Mouse (Mus musculus): ENCODE data around the gene Aacs.

Gene Aacs

DNA sequence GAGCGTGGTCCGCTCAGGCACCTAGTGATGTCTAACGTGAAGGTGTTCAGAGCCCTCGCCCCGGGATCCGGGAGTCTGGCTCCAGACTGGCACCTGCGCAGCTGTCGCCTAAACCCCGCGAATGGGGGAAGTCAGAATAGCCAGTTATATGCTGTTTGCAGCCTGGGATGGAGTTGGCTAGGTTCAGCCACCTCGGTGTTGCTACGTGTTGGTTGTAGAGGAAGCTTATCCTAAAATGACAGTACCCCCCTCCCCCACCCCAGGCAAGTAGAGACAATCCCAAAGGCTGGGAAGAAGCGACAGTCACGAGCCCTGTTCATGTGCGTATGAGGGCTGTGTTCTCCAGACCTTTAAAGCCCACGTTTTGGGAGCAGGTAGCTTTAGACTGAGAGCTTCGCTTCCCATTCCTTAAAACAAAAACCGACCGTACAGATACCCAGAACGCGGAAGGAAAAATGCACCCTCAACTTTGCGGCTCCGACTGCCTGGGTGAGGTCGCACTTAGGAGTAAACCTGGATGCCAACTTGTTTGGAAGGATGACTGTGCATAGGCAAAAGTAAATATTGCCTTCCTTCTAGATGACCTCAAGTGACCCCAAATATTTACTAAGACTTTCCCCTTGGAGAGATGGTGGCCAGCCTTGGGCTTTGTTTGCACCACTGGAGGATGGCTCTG lies 57.7 kb downstream of the Aacs start:
- no peak for DNase-seq (ENCODE audit: extremely low spot score)

DNA sequence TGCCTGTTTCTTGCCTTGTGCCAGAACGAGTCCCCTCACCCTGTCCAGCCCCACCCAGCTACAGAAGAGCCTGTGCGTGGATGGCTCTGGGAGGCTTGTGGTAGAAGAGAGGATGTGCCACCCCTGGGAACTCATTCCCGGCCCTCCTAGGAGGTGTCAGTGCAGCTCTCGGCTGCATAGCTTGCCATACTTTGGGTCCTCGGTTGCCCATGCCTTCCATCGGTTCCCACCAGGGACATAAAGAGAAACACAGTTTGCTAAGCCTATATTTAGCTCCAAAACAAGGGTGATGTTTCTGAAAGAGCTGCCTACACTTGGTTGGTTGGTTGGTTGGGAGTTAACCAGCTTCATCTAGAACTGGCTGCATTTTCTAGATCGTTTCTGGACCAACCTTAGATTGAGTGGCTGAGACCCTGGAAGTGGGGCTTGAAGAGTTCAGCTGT lies 58.6 kb downstream of the Aacs start:
- DNase-seq (ENCODE audit: extremely low spot score) = no peak

DNA sequence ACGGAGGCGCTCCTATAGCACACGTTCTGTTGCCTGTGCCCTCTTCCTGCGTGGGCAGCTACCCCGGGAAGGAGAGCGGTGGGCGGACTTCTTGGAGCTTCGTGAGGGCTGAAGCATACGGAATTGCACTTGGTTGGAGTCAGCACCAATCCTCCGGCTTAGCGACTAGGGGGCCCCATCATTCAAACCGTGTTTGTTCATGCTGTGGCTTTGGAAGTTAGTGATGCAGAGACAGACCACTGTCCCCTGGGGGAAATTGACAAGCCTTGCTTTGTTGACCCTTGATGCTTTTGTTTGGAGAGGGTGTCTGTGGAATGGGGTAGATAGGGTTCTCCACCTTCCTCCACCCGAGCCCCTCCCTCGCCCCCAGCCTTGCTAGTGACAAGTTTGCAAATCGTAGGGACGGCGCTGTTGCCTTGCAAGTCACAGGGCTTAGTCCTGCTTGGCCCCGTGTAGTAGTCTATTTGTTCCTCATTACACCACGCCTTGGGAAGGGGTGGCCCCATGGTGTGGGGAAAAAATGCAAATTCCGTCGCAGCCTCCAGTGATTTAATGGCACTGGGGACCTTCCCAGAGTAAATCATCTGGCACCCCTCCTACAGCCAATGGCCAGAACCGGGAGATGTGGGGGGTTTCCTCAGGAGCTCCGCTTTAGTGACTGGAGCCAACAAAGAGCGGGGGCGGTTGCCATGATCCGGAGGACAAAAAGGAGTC lies 59.2 kb downstream of the Aacs start:
- peak; percentile 54 for DNase-seq (ENCODE audit: extremely low spot score)

DNA sequence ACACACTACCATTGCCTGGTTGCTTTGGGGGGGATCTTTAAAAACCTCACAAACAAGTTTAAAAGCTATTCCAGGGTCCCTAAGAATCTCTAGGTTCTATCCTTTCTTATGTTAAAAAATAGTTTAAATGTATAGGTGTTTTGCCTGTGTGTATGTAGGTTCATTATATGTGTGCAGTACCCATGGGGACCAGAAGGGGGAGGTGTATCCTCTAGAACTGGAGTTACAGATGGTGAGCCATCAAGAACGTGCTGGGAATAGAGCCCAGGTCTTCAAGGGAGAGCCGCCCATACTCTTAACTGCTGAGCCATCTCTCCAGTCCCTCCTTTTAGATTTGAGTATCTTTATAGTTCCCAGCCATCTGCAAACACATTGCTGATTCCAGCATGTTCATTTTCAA lies 69.5 kb downstream of the Aacs start:
- no peak for DNase-seq (ENCODE audit: extremely low spot score)

DNA sequence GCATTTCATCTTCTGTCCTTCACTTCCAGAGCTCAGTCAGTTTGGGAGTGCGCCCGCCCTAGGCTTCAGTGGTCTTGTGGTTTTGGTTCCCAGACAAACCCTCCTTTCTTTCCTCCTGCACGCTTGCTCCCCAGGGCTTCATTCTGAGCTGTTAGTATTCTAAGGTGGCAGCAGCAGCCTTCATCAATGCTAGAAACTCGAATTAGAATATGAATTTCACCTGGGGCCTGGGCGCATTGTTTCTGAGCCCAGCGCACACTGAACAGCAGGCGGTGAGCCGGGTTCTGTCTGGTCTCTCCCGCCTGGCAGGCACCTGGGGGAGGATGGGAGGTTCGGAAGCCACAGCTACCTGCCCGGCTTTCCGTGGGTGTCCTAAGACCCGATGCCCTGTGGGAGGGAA lies 70.7 kb downstream of the Aacs start:
- DNase-seq (ENCODE audit: extremely low spot score) = no peak

DNA sequence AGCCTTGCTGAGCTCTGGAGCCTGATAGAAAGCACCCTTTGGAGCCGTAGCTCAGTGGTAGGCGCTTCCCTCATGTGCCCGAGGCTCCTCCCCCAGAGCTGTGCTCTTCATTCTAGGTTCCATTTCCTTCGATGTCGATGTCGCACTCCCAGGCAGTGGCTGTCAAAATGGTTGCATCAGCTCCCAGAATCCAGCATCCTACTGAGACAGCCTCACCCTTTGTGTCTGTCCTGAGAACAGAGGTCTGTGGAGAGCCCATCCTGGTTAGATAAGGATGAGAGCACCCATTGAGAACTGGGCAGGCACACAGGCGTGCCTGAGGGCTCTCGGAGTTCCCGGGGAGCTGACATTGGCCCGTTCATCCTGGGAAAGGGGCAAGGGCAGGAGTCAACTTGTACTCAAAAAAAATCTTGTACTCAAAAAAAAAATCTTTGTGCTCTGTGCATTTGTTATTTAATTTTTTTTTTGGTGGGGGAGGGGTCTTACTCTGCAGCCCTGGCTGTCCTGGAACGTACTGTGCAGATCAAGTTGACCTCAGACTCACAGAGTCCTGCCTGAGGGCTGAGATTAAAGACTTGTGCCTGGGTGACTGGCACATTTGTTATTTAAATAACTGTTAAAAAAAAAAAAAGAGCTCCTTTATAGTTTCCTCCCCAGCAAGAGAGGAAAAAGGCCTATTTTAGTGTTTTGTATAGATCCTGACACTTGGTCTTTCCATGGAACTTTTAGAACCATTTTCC lies 74.3 kb downstream of the Aacs start:
- peak; percentile 28 for DNase-seq (ENCODE audit: extremely low spot score)

DNA sequence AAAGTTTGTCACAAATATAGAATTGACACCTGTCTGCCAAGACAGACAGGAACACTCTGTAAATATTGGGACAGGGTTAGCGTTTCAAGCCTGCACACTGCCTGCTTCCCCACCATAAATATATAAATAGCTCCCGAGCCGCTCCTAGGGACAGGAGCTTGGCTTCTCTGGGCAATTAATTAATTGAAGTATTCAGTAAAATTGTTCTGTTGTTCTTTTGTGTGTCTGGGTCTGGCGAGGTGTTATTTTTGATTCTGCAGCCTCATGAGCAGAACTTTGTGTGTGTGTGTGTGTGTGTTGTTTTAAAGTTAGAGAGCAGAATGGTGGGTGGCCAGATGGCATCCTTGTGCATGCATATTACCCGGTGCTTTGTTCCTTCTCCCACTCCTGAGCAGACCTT lies 80.1 kb downstream of the Aacs start:
- no peak for DNase-seq (ENCODE audit: extremely low spot score)

DNA sequence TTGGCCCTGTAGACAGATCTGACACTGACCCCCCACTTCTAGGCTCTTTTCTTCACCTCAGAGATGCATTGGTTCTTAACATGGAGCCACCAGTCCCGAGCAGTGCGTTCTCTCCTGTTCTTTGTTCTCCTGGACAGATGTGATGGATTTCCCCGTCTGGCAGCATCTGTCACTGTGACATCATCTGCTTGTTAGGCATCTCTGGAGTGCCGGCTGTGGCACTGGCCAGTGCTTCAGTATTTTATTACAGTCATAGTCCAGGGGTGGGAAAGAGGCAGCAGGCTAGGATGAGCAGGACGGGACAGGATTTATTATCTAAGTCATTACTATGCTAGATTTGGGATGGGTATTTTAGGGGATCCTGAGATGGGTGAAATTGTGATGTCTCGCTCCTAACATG lies 87.9 kb downstream of the Aacs start:
- no peak for DNase-seq (ENCODE audit: extremely low spot score)

DNA sequence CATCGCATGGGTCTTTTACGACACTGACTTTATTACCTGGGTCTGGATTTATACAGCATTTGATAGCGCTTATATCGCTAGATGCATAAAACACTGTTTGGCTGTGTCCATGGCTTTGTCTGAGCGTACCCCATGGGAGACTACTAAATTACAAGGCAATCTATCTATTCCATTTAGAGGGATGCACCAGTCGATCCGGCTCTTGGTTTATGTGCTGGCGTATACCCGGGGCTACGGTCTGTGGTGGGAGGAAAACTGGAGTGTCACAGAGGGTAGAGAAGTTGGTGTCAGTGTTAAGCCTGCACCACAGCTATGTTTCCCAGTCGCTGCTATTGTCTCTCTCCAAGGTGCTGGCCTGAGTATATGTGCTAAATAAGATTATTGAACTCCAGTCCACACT lies 90.1 kb downstream of the Aacs start:
- no peak for DNase-seq (ENCODE audit: extremely low spot score)

Data from embryo, embryonic 9.5 days (tissue).